Mouse (Mus musculus) kidney, embryonic 15.5 days (tissue): ENCODE measurements around the gene Ccdc71. TPM values are rescaled to one million over a fixed set of nuclear protein-coding genes. Genes with fewer than 3 reads are reported as not detected.

Experiments
- ATAC-seq: fragments of 200-750 bp; cut with Nextera tagmentation; replicated peaks from 2 replicates; pipeline ENCODE4 v1.8.0; 2017; ENCODE audit warnings: moderate TSS enrichment; ENCODE audit not compliant: low FRiP score
- H3K27ac ChIP-seq: fragments of 300-500 bp; sonication (generic); 2 replicates; pipeline ENCODE4 v1.5.1; 2015; ENCODE audit warnings: mild to moderate bottlenecking, inconsistent platforms
- H3K27me3 ChIP-seq: fragments of 300-500 bp; sonication (generic); 2 replicates; pipeline ENCODE4 v1.6.1; 2015; ENCODE audit warnings: inconsistent platforms
- H3K36me3 ChIP-seq: fragments of 300-500 bp; sonication (generic); 2 replicates; pipeline ENCODE4 v1.6.1; 2015; ENCODE audit warnings: inconsistent platforms
- H3K4me1 ChIP-seq: fragments of 300-500 bp; sonication (generic); 2 replicates; pipeline ENCODE4 v1.6.1; 2015; ENCODE audit warnings: inconsistent platforms
- H3K4me2 ChIP-seq: fragments of 300-500 bp; sonication (generic); 2 replicates; pipeline ENCODE4 v1.6.1; 2015; ENCODE audit warnings: moderate library complexity, mild to moderate bottlenecking, inconsistent platforms
- H3K4me3 ChIP-seq: fragments of 300-500 bp; sonication (generic); replicated peaks from 2 replicates; pipeline ENCODE4 v1.5.1; 2015; ENCODE audit warnings: mild to moderate bottlenecking, inconsistent platforms
- H3K9ac ChIP-seq: fragments of 300-500 bp; sonication (generic); 2 replicates; pipeline ENCODE4 v1.6.1; 2015; ENCODE audit warnings: mild to moderate bottlenecking, inconsistent platforms
- H3K9me3 ChIP-seq: fragments of 300-500 bp; sonication (generic); replicated peaks from 2 replicates; pipeline ENCODE4 v1.6.1; 2016; ENCODE audit warnings: inconsistent platforms
- WGBS: fragments of 180-500 bp; shearing (Covaris S2); methylation state at CpG from one replicate; pipeline ENCODE4 v1.1.7; 2015; ENCODE audit warnings: mixed read lengths; 5-methylcytosine and 5-hydroxymethylcytosine counted together
- polyA plus RNA-seq: library from polyadenylated mRNA; unstranded; fragments of >200 nt; fragmentation: Nextera tagmentation; extraction: Ambion mirVana; gene quantifications from 2 replicates; pipeline ENCODE4 v1.2.1, GENCODE M21; 2015

Gene Ccdc71
- polyA plus RNA-seq, 1 experiment from 2014 or later = 62.9 TPM

DNA sequence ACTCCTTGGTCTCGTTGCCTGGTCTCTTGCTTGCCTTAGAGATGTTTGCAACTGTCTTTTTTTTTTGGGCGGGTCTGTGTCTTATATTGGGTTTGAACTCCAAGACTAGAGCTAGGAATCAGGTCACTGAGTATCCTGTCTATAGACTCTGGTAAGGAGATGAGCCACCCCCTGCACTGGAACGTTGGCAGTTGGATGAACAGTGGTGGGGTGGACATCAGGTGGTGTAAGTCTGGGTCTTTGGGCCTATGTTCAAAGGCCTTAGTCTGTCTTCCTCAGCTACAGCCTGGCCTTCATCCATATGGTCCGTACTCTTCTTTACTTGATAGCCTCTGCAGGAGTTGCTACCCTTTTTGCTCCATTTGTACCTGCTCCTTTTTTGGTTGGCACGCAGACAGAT is 1.3 kb downstream of the Ccdc71 start:
- no peak for ATAC-seq
- Histone ChIP-seq H3K4me3 (peak overlapping the region; percentile 93), H3K36me3 (peaks cover 42% of the 10 kb centered on the region), H3K9me3 (no peaks in the 10 kb centered on the region), H3K4me1 (peaks cover 29% of the 10 kb centered on the region), H3K27me3 (no peaks in the 10 kb centered on the region), H3K9ac (peak overlapping the region; percentile 93), H3K27ac (peak overlapping the region; percentile 97), H3K4me2 (peak overlapping the region; percentile 85)
- WGBS = 86% methylated on average over 5 of the region's 5 CpGs

DNA sequence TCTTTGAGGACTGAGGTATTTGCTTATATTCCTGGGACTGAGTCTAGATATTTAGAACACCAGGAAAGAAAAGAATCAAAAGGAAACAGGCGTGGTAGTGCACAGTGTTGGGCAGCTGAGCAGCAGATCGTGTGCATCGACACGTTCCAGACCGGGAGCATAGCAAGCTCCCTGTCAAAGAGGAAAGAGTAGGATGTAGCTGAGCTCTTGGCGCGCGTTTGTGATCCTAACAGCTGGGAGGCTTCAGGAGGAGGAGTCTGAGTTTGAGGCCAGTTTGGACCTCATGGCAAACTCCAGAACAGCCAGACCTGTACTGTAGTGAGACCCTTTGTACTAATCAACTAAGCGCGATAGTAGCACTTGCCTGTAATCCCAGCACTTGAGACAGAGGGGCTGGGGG is 1.9 kb downstream of the Ccdc71 start:
- WGBS = 57% methylated on average over 10 of the region's 10 CpGs
- Histone ChIP-seq H3K9ac (0 out of 2 replicates have a peak overlapping the region, but pooled peaks have one; percentile 17), H3K4me3 (peak overlapping the region; percentile 93), H3K36me3 (peaks cover 46% of the 10 kb centered on the region), H3K4me2 (peak overlapping the region; percentile 85), H3K4me1 (peaks cover 29% of the 10 kb centered on the region), H3K27me3 (no peaks in the 10 kb centered on the region), H3K9me3 (no peaks in the 10 kb centered on the region), H3K27ac (peak overlapping the region; percentile 97)
- ATAC-seq = peak; percentile 35; the same call in 1 of the 2 replicates

DNA sequence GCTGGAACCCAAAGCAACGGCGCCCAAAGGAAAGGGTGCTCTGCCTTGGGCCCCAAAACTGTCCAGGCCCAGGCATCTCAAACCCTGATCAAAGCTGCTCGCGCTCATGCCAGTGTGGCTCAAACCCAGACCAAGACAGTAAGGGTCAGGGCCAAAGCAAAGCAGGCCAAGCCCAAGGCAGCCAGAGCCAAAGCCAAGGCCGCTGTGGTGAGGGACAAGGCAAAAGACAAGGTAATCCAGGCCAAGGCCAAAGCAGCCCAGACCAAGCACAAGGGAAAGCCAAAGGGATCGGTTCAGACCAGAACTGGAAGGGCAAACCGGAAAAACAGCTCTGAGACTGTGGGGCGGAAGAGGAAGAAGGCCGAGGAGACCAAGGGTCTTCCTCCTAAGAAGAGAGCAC is 3.4 kb downstream of the Ccdc71 start:
- no peak overlapping the region for H3K27ac ChIP-seq
- no peak overlapping the region for H3K4me3 ChIP-seq
- H3K9me3 ChIP-seq = no peaks in the 10 kb centered on the region
- H3K36me3 ChIP-seq = peaks cover 51% of the 10 kb centered on the region
- H3K27me3 ChIP-seq = no peaks in the 10 kb centered on the region
- ATAC-seq = no peak
- 91% methylated on average over 9 of the region's 9 CpGs for WGBS
- no peak overlapping the region for H3K9ac ChIP-seq
- peaks cover 29% of the 10 kb centered on the region for H3K4me1 ChIP-seq
- no peak overlapping the region for H3K4me2 ChIP-seq

DNA sequence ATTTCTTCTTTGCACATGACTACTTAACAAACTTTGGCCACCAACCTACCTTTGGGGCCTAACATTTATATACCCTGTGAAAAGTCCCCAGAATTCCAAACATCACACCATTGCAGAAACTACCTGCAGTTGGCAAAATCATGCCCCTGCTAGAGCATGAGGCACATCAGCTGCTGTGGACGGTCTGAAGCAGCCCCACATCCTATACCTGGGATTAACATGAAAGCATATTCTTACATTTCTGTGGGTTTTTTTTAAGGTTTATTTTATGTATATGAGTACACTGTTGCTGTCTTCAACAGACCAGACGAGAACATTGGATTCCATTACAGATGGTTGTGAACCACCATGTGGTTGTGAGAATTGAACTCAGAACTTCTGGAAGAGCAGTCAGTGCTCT is 5.9 kb downstream of the Ccdc71 start:
- Histone ChIP-seq H3K36me3 (peaks cover 51% of the 10 kb centered on the region), H3K9me3 (no peaks in the 10 kb centered on the region), H3K4me2 (no peak overlapping the region), H3K27me3 (no peaks in the 10 kb centered on the region), H3K27ac (no peak overlapping the region), H3K4me3 (no peak overlapping the region), H3K4me1 (peaks cover 20% of the 10 kb centered on the region), H3K9ac (no peak overlapping the region)
- 94% methylated on average over 2 of the region's 2 CpGs for WGBS
- no peak for ATAC-seq

DNA sequence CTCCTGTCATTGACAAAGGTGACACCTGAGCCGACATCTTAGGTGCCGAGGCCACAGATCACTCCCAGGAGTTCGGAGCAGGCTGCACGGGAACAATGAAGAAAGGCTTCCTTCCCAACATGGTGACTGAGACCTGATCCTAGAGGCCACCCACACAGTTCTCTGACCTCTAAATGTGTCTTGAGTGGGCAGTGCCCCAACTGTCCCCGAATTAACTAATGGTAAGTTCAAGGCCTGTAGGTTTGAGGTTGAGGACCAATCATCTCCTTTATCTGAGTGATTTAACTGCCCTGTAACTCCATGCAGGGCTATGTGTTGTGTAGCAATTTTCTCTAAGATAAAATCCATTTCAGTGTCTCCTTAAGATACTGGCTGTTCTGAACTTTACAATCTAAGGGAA is 9.1 kb downstream of the Ccdc71 start:
- 29% methylated on average over 5 of the region's 5 CpGs for WGBS
- Histone ChIP-seq H3K27me3 (no peaks in the 10 kb centered on the region), H3K4me2 (no peak overlapping the region), H3K9ac (no peak overlapping the region), H3K36me3 (peaks cover 32% of the 10 kb centered on the region), H3K27ac (no peak overlapping the region), H3K4me1 (no peaks in the 10 kb centered on the region), H3K4me3 (no peak overlapping the region), H3K9me3 (no peaks in the 10 kb centered on the region)
- no peak for ATAC-seq

DNA sequence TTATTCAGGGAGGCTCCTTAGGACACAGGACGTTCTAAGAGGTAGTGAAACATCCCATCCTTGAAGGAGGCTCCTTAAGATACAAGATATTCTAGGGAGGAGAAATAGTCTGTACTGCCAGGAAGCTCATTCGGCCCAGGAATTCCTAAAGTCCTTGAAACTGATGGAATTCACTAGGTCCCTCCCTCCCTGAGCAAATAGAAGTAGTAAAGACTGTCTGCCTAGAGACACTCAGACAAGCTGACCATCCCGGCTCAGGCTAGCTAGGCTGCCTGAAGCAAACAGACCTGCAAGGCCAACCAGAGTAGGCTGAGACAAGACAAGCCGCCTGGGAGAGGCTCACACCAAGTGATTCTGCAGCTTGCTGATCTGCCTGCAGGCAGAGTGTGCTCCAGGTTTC is 9.5 kb downstream of the Ccdc71 start:
- ATAC-seq = no peak
- peaks cover 28% of the 10 kb centered on the region for H3K36me3 ChIP-seq
- H3K9ac ChIP-seq = no peak overlapping the region
- no peak overlapping the region for H3K27ac ChIP-seq
- no peak overlapping the region for H3K4me3 ChIP-seq
- H3K27me3 ChIP-seq = no peaks in the 10 kb centered on the region
- H3K9me3 ChIP-seq = no peaks in the 10 kb centered on the region
- 51% methylated on average over 4 of the region's 4 CpGs for WGBS
- H3K4me1 ChIP-seq = no peaks in the 10 kb centered on the region
- H3K4me2 ChIP-seq = no peak overlapping the region

DNA sequence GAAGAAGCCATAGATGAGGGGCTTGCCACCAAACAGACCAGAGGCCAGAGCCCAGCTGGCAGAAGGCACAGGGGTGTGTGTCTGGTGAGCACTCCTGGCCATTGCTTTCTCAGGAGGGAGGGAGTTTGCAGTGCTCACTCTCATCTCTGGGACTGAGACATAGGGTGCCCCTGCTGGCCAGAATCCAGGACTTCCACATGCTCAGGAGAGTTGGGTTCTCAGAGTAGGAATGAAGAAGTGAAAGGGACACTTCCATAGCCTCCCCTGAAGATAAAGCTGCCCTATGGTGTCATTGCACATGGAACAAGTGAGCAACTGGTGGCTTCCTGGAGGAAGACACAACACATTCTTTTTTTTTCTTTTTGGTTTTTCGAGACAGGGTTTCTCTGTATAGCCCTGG is 14.2 kb downstream of the Ccdc71 start:
- no peaks in the 10 kb centered on the region for H3K36me3 ChIP-seq
- no peak for ATAC-seq
- no peak overlapping the region for H3K27ac ChIP-seq
- no peaks in the 10 kb centered on the region for H3K27me3 ChIP-seq
- no peaks in the 10 kb centered on the region for H3K9me3 ChIP-seq
- H3K9ac ChIP-seq = no peak overlapping the region
- no peak overlapping the region for H3K4me2 ChIP-seq
- peaks cover 10% of the 10 kb centered on the region for H3K4me1 ChIP-seq
- H3K4me3 ChIP-seq = no peak overlapping the region
- 73% methylated on average over 1 of the region's 1 CpGs for WGBS

DNA sequence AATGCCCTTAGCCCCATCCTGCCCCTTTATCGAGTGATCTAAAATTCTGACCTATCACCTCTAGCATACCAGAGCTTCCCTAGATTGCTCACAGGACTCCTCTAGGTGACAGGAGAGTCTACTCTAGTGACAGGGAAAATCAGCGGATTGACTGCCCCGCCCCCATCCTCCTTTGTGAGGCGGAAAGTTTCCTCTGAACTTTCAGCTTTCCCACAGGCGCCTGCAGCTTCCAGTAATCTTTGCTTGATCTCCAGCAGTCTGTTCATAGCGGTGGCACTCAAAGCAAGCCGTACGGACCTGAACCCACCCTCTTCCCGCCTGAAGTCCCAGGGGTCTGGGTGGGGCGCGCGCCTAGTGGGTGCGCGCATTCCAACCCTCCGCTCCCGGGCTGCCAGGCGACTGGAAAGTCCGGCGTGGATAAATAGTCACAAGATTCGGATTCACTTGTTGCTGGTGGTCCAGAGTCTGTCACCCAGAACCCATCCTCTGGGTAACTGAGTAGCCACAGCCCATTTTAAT is 18.4 kb downstream of the Ccdc71 start:
- Histone ChIP-seq H3K4me1 (peaks cover 29% of the 10 kb centered on the region), H3K4me2 (peak overlapping the region; percentile 69), H3K27ac (peak overlapping the region; percentile 93), H3K9ac (peak overlapping the region; percentile 30; the same call in 1 of the 2 replicates), H3K36me3 (peaks cover 30% of the 10 kb centered on the region), H3K4me3 (peak overlapping the region; percentile 43), H3K9me3 (no peaks in the 10 kb centered on the region), H3K27me3 (no peaks in the 10 kb centered on the region)
- under 1% methylated on average over 20 of the region's 20 CpGs for WGBS
- peak; percentile 83 for ATAC-seq

DNA sequence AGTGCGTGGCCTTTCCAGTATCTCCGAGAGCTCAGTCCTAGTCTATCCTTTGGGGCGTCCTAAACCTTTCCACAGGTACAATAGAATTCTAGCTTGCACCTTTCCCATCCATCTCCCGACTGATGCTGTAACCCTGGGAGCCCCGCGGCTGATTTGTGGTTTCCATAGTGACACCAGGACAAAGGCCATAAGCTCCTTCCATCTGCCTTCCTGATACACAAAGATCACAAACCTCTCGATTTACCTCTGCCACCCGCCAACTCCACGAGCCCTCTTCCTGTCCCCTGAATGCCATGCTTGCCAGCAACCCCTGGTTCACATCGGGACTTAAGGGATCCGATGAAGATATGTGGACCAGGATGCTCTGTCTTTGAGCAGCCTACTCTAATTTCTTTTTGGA is 18.9 kb downstream of the Ccdc71 start:
- H3K4me2 ChIP-seq = peak overlapping the region; percentile 69
- no peaks in the 10 kb centered on the region for H3K27me3 ChIP-seq
- peaks cover 35% of the 10 kb centered on the region for H3K36me3 ChIP-seq
- WGBS = 38% methylated on average over 11 of the region's 11 CpGs
- no peak overlapping the region for H3K9ac ChIP-seq
- peak overlapping the region; percentile 93 for H3K27ac ChIP-seq
- peak; percentile 3; the same call in 1 of the 2 replicates for ATAC-seq
- H3K4me1 ChIP-seq = peaks cover 29% of the 10 kb centered on the region
- peak overlapping the region; percentile 60 for H3K4me3 ChIP-seq
- H3K9me3 ChIP-seq = no peaks in the 10 kb centered on the region

DNA sequence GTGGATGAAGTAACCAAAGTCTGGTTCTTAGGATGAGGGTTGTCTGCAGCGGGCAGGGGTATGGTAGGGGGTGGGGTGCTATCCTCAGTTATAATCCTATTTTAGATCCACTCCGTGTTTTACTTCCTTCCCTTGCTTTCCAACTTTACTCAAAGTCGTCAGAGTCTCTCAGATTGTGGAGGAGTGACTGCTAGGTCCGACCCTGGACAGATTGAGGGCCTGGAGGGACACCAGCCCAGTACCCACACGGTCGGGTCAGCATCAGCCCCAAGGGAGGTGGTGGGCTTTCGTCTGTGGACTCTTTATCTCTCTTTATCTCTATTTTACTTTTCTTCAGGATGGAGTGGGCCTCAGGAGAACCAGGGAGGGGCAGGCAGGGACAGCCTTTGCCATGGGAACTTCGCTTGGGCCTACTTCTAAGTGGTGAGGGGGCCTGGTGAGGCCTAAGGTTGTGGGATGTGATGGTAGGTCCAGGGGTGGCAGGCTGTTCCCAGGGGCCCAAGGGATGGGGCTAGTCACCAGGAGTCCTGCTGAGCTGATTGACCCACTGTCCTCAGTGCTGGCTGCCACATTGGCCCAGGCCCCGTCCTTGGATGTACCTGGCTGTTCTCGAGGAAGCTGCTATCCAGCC is 19.5 kb downstream of the Ccdc71 start, which contains the start of gene Lamb2:
Gene Lamb2 (plus strand): TSS at position 16 of the 631 bp plus-strand sequence.
- ATAC-seq = peak; percentile 70
- H3K27me3 ChIP-seq = no peaks in the 10 kb centered on the region
- peak within 1 kb of the TSS; percentile 69 for H3K4me2 ChIP-seq
- H3K36me3 ChIP-seq = peaks cover 41% of the 10 kb centered on the region
- peak within 1 kb of the TSS; percentile 55 for H3K9ac ChIP-seq
- peak within 1 kb of the TSS; percentile 93 for H3K27ac ChIP-seq
- peak within 1 kb of the TSS; percentile 60 for H3K4me3 ChIP-seq
- H3K9me3 ChIP-seq = no peaks in the 10 kb centered on the region
- peaks cover 29% of the 10 kb centered on the region for H3K4me1 ChIP-seq
- 6% methylated on average over 10 of the region's 10 CpGs for WGBS

DNA sequence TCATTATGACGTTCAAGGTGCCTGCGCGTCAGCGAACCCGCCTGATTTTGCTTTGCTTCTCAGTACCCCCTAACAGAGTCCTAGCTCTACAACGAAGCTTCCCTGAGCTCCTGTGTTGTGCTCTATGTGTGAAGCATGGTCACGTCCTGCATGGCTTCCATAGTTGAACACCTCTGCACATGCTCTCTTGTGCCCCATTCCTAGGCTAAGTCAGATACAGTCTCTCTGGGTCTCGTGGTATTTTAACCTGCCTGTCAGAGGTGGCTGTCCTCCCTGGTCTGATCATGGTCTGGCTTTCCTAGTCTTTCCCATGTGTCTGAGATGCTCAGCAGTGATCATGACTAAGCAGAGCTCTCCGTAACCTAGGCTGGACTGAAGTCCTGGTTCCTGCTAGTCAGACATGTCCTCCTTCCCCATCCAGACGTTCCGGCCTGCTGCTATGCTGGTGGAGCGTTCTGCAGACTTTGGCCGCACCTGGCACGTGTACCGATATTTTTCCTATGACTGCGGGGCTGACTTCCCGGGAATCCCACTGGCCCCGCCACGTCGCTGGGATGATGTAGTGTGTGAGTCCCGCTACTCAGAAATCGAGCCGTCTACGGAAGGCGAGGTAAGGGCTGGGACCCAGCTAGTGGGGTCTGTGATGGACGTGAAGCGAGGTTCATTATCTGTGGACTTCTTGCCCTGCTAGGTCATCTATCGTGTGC is 20.6 kb downstream of the Ccdc71 start:
- peaks cover 29% of the 10 kb centered on the region for H3K4me1 ChIP-seq
- ATAC-seq = no peak
- H3K27me3 ChIP-seq = no peaks in the 10 kb centered on the region
- no peaks in the 10 kb centered on the region for H3K9me3 ChIP-seq
- WGBS = 91% methylated on average over 28 of the region's 28 CpGs
- peak overlapping the region; percentile 69 for H3K4me2 ChIP-seq
- H3K4me3 ChIP-seq = peak overlapping the region; percentile 60
- 0 out of 2 replicates have a peak overlapping the region, but pooled peaks have one; percentile 55 for H3K9ac ChIP-seq
- peaks cover 53% of the 10 kb centered on the region for H3K36me3 ChIP-seq
- no peak overlapping the region for H3K27ac ChIP-seq

DNA sequence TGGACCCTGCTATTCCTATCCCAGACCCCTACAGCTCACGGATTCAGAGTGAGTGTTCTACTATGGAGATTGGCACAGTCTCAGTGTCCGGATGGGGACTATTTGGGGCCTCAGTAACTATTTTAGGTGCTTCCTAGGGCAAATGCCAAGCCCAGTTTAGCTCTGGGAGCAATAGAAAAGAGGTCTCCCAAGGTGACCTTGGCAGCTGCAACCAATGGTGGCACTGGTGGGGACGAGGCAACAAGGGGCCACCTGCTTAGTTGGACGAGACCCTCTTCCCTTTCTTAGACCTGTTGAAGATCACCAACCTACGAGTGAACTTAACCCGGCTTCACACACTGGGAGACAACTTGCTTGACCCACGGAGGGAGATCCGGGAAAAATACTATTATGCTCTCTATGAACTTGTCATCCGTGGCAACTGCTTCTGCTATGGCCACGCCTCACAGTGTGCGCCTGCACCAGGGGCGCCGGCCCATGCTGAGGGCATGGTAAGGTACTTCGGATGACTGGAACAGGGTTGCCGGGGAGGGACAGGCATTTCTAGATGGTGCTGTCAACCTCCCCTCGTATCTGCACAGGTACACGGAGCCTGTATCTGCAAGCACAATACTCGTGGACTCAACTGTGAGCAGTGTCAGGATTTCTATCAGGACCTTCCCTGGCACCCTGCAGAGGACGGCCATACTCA is 21.3 kb downstream of the Ccdc71 start:
- H3K36me3 ChIP-seq = peaks cover 60% of the 10 kb centered on the region
- H3K4me2 ChIP-seq = 0 out of 2 replicates have a peak overlapping the region, but pooled peaks have one; percentile 69
- H3K9me3 ChIP-seq = no peaks in the 10 kb centered on the region
- H3K4me1 ChIP-seq = peaks cover 29% of the 10 kb centered on the region
- H3K9ac ChIP-seq = no peak overlapping the region
- H3K27ac ChIP-seq = no peak overlapping the region
- no peak overlapping the region for H3K4me3 ChIP-seq
- WGBS = 92% methylated on average over 19 of the region's 19 CpGs
- no peaks in the 10 kb centered on the region for H3K27me3 ChIP-seq
- no peak for ATAC-seq
